Mouse (Mus musculus) spleen, postnatal 36 days (tissue): Measurements from ENCODE around the gene Stk32c.

Experiments used
- DNase-seq, 2 experiments: peaks; one replicate each; pipeline ENCODE4 v3.0.0; 2022; ENCODE audit warnings: low spot score in 2 of 2, mixed read lengths in 1 of 2

Gene Stk32c

DNA sequence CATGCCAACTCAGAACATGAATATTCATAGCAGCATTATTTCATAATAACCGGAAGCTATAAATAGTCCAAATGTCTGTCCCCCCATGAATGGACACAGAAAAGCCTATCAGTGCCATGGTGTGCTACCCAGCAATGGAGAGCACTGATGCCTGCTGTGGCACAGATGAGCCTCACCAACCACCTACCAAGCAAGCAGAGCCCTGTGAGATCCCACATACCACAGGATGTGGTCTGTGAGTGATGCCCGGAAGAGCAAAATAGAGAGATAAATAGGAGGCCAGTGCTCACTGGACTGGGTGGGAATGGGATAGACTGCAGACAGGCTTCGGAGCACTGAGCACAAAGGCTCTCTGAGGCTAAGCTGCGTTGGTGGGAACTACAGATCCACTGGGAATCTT lies 16.1 kb downstream of the Stk32c start:
- no peak for DNase-seq

DNA sequence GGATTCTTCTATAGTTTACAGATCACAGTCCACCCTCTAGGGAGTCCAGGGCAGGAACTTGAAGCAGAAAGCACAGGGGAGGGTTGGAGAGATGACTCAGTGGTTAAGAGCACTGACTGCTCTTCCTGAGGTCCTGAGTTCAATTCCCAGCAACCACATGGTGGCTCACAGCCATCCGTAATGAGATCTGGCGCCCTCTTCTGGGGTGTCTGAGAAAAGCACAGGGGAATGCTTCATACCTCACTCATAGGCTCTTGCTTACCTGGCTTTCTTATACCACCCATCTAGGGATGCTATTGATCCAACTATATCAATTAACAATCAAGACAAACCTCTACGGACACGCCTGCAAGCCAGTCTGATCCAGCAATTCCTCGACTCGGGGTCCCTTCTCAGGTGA lies 21.5 kb downstream of the Stk32c start:
- DNase-seq = no peak

GRCm38 (mm10) chr7:139190616-139191015 lies 22.5 kb downstream of the Stk32c start:
- no peak for DNase-seq

DNA sequence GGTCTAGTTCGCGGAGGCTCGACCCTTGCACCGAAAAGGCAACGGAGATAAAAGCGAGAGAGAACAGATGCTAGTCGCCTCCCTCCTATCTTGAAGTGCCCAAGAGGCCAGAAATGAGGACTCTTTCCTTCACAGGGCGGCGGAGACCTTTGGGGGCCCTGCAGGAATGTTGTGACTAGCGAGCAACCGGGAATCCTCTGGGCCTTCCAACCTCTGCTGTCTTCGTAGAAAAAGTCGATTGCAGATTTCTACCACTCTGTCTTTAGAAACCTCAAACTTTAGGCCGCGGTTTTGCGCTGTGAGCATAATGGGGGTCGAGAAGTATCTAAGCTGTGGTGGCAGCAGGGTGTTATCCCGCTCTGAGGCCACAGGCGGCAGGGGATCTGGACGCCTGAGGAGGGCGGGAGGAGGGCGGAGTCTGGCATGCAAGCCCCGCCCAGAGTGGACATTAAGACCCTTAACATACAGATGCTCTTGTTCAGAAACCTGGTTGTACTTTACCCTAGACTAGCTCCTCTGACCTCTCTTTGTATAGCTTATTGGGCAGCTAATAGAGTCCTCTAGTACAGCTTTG lies 24.4 kb downstream of the Stk32c start:
- DNase-seq = no peak

GRCm38 (mm10) chr7:139187771-139188633 lies 25.1 kb downstream of the Stk32c start:
- peak; percentile 24 to 27 for DNase-seq

- no peak for DNase-seq
Observed at GRCm38 (mm10) chr7:139187277-139187676, 25.8 kb downstream of the Stk32c start.

DNA sequence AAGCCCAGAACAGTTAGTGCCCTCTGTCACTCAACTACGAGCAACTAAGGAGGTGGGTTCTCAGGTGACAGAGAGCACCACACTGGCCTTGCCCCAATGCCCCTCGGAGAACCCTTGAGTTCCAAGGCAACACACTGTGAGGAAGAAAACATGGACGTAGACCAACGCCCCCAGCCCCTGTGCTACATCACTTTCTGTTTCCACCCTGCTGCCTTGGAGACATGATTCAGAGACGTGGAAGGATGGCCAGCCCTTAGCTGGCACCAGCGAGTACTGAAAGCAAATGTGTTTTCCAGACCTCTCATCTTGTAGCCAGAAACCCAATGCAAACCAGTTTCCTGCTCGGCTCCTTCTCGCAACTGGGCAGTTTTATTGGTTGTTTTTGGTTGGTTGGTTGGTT lies 26.7 kb downstream of the Stk32c start:
- no peak for DNase-seq

GRCm38 (mm10) chr7:139185971-139186370 lies 27.1 kb downstream of the Stk32c start:
- no peak for DNase-seq

- no peak for DNase-seq
Observed at GRCm38 (mm10) chr7:139184846-139185245, 28.3 kb downstream of the Stk32c start.

- DNase-seq = no peak
Observed at GRCm38 (mm10) chr7:139184396-139184795, 28.7 kb downstream of the Stk32c start.

DNA sequence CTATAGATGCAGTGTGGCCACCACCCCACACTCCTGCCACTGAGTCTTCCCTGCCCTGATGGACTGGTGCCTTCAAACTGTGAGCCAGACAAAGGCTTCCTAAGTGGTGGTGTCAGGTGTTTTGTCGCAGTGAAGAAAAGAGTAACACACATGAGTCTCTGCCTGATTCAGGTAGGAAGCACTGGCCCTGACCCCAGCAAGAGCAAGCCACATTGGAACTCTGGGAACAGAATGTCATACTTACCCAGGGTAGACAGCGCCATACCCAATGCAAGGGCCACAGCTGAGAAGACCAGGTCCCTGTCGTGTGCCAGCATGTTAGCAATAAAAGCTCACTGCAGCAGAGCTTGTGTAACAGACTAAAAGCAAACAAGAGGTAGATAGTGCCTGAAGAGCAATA lies 33.0 kb downstream of the Stk32c start:
- DNase-seq = no peak

- DNase-seq = no peak
Observed at GRCm38 (mm10) chr7:139179299-139179698, 33.8 kb downstream of the Stk32c start.

- DNase-seq = no peak
Observed at GRCm38 (mm10) chr7:139169143-139169542, 44.0 kb downstream of the Stk32c start.

- no peak for DNase-seq
Observed at GRCm38 (mm10) chr7:139164410-139164809, 48.7 kb downstream of the Stk32c start.

DNA sequence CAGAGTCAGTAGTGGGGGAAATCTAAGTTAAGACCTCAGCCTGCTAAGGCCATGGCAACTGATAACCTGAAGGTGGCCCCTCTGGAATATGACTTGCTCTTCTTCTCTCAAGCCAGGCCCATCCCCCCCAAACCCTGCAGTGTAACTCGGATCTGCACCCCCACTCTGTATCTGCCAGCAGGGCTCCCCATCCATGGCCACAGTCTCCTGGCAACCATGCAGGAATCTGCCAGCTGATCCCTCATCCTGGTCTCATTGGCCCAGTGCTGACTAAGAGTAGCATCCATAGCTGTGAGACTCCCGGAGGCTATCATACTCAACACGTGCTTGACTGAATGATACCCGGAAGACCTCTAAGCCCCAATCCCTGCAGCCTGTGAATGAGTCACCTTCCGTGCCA lies 54.2 kb downstream of the Stk32c start:
- DNase-seq = no peak

- DNase-seq = no peak
Observed at GRCm38 (mm10) chr7:139158549-139158948, 54.6 kb downstream of the Stk32c start.

DNA sequence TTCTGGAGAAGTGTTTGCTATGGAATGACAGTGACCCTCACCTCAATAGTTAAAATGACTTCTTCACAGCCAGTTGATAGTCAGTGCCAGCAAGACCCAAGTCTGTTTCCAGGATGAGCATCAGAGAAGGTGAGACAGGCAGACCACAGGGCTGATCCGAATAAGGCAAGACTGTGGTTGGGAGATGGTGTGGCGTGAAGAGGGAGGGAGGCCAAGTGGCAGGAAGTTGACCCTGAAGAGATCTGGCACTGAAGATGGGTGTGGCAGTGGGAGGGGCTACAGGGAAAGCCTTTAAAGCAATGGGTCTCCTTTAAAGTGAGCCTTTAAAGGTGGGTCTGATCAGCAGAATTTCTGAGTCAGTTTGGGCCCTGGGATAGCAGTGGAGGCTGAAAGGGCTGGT lies 55.6 kb downstream of the Stk32c start:
- DNase-seq = no peak

DNA sequence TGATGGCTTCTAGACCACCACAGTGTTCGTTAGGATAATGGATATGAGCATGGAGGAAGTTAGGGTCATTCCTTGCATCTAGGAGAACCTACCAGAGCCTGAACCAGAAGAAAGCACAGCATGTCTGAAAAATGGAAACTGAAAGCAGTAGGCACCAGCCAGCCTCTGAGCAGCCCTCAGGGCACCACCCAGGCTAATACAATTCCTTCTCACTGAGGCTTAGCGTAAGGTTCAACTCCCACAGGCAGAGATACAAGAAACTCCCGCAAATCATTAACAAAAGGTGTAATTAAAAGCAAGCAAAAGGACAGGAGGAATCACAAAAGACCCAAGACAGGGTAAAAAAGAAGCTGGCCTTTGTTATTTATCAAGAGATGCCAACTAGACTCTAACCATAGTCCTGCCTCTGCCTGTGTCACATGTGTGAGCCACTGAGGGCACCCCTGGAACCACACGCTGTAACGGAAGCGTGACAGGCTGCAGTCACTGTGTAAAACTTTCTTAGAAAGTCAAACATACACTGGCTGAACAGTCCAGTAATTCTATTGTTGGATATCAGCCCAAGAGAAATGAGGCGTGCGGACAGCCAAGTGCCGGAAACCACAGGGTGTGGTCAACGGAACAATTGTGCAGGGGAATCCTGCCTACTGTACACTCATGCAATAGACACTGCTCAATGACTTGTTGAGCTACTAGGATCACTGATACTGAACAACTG lies 56.6 kb downstream of the Stk32c start:
- DNase-seq = peak; percentile 19 to 25

DNA sequence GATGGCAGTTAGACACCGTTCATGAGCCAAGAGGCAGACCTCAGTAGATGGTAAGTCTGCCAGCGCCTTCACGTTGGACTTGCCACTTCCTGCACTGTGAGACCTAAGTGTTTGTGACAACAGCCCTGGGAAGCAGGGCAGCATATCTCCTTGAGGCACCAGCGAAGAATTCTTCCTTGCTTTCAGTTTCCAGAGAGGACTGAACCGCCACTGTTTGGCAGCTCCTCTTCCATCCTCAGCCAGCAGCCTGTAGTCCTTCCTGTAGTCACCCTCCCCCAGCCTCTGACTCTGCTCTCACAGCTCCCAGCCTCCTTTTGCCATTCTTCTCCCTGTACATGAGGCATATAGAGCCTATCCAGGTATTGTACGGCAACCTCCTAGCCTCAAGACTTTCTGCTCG lies 60.2 kb downstream of the Stk32c start:
- no peak for DNase-seq

GRCm38 (mm10) chr7:139151116-139151515 lies 62.0 kb downstream of the Stk32c start:
- DNase-seq = peak; percentile 13 to 16

- DNase-seq = no peak
Observed at GRCm38 (mm10) chr7:139149373-139149772, 63.7 kb downstream of the Stk32c start.

GRCm38 (mm10) chr7:139147360-139147759 lies 65.7 kb downstream of the Stk32c start:
- DNase-seq = no peak

DNA sequence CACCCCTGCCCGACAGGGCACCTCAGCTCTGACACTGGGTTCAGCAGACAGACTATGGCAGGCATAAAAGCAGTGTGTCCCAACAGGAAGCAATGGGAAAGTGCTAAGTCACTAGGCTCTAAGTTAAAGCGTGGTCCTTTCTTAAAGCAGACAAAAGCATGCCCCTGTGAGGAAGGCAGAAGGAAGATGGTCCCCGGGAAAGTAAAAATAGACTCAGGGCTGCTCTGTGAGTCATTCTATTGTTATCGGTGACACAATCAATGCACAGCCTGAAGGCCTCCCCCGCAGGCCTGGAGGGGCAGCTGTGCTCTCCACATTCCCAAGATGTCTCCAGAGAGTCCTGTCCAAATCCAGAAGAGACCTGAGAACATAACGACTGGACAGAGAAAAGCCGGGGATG lies 67.2 kb downstream of the Stk32c start:
- DNase-seq = no peak
